Mouse (Mus musculus) v-Abl transformed pro-B cells (cell line): ENCODE data around the gene Gcm2.

Experiments used
- in situ Hi-C, 2 experiments: fragments of 400-800 bp; cut with MboI; formaldehyde crosslinking; loops; one replicate each; pipeline ENCODE4 v1.15.1; 2025; ENCODE audit not compliant: unreplicated experiment in 2 of 2

Gcm2 gene

GRCm38 (mm10) chr13:41110935-41111334, at the start of gene Gcm2:
Gcm2 (minus strand) TSS chr13:41111035.
- in situ Hi-C loops, result no loop called here

GRCm38 (mm10) chr13:41158426-41158825, 47.6 kb upstream of the Gcm2 start:
- in situ Hi-C loops, result no loop called here

GRCm38 (mm10) chr13:41153146-41153545, 42.3 kb upstream of the Gcm2 start:
- in situ Hi-C loops, result no loop called here

GRCm38 (mm10) chr13:41146271-41146670, 35.4 kb upstream of the Gcm2 start:
- in situ Hi-C loops, result loop anchor here in 1 of 2 experiments (10.0 to 25.0 kb wide), 3 partner anchors 316 to 489 kb away; no protein-coding TSS in a partner anchor

- in situ Hi-C loops, result loop anchor here in 1 of 2 experiments (10.0 to 25.0 kb wide), 3 partner anchors 317 to 489 kb away; no protein-coding TSS in a partner anchor
These were observed 34.7 kb upstream of the Gcm2 start for GRCm38 (mm10) chr13:41145433-41145970.

GRCm38 (mm10) chr13:41134901-41135300, 24.1 kb upstream of the Gcm2 start:
- in situ Hi-C loops, result loop anchor here (10.0 to 25.0 kb wide), 3 partner anchors 100 to 500 kb away; no protein-coding TSS in a partner anchor

- in situ Hi-C loops, result loop anchor here in 1 of 2 experiments (25.0 kb wide), 1 partner anchor 333 kb away; no protein-coding TSS in a partner anchor
These were observed 18.2 kb upstream of the Gcm2 start for GRCm38 (mm10) chr13:41129061-41129460.

- in situ Hi-C loops, result loop anchor here in 1 of 2 experiments (25.0 kb wide), 1 partner anchor 334 kb away; no protein-coding TSS in a partner anchor
These were observed 17.5 kb upstream of the Gcm2 start for GRCm38 (mm10) chr13:41128326-41128725.

GRCm38 (mm10) chr13:41123666-41124225, 12.9 kb upstream of the Gcm2 start:
- in situ Hi-C loops, result no loop called here

GRCm38 (mm10) chr13:41119152-41119945, 8.5 kb upstream of the Gcm2 start:
- in situ Hi-C loops, result no loop called here

GRCm38 (mm10) chr13:41113940-41114339, 3.1 kb upstream of the Gcm2 start, which contains the start of gene Sycp2l:
Sycp2l (plus strand) TSS chr13:41114307.
- in situ Hi-C loops, result no loop called here

GRCm38 (mm10) chr13:41105541-41105940, 5.3 kb downstream of the Gcm2 start:
- in situ Hi-C loops, result no loop called here

- in situ Hi-C loops, result no loop called here
These were observed 6.9 kb downstream of the Gcm2 start for GRCm38 (mm10) chr13:41103841-41104525.

GRCm38 (mm10) chr13:41100031-41100430, 10.8 kb downstream of the Gcm2 start:
- in situ Hi-C loops, result no loop called here

GRCm38 (mm10) chr13:41098325-41098724, 12.5 kb downstream of the Gcm2 start:
- in situ Hi-C loops, result no loop called here

GRCm38 (mm10) chr13:41097324-41098058, 13.3 kb downstream of the Gcm2 start:
- in situ Hi-C loops, result no loop called here

GRCm38 (mm10) chr13:41094160-41094559, 16.7 kb downstream of the Gcm2 start:
- in situ Hi-C loops, result no loop called here

- in situ Hi-C loops, result no loop called here
These were observed 19.6 kb downstream of the Gcm2 start for GRCm38 (mm10) chr13:41091271-41091670.

- in situ Hi-C loops, result loop anchor here in 1 of 2 experiments (5.0 kb wide), 1 partner anchor 149 kb away; no protein-coding TSS in a partner anchor
These were observed 22.1 kb downstream of the Gcm2 start for GRCm38 (mm10) chr13:41088746-41089145.

GRCm38 (mm10) chr13:41085140-41085539, 25.7 kb downstream of the Gcm2 start:
- in situ Hi-C loops, result loop anchor here in 1 of 2 experiments (5.0 kb wide), 1 partner anchor 152 kb away; no protein-coding TSS in a partner anchor
